ENCODE assay signal across 8 mouse cellular contexts in the genomic region with DNA sequence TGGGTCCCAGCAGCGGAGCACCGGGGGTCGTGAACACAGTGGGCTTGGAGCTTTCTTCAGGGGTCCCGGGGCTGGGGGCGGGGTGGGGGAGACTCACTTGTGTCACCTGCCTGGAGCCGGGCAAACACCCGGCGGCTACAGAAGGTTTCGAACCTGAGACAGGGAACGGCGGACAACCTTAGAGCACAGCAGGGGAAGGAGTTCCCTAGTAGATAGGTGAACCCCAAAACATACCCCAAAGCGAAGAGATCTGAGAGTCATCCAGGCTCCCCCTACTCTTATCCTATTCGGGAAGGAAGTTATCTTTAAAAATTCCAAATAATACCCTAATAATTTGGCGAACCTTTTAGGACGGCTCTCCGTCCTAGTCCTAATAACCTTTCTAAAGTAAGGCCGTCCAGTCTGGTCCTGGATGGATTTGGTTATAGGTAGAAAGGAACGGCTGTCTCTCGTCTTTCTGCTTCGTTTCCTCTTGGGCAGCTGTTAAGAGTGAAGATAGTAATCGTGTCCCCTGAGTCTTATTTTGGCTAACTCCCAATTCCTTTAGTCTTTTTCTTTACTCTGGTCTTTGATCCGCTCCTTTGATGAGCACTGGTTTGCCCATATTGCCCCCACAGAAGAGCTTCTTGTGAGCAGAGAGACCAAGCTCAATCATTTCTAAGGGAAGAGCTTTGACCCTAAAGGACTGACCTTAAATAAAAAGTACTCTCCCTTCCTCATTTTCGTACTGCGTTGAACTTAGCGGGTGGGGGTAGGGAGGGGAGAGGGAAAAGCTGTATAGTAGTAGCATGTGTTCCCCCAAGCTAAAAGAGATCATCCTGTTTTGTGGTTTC. TPM values are rescaled to one million over a fixed set of nuclear protein-coding genes. Genes with fewer than 3 reads are reported as not detected.
A peak's percentile ranks its signal among the peaks of the same experiment; 100 is the strongest.
DNase-seq lines count a peak whose midpoint lies in the region; ATAC-seq and TF ChIP-seq lines count a peak whose summit lies in the region.

No protein-coding gene starts in this region.

- WGBS in kidney, adult 2 months, result 5% methylated on average over 25 of the region's 25 CpGs
- WGBS in forebrain, embryonic 13.5 days, result 4% methylated on average over 25 of the region's 25 CpGs
- WGBS in neural tube, embryonic 12.5 days, result 3% methylated on average over 25 of the region's 25 CpGs

- DNase-seq in kidney, adult 2 months, result peak; percentile 26
- DNase-seq in kidney, postnatal 14 days, result no peak
- DNase-seq in MEL (ENCODE audit: low read depth, low spot score), result peak; percentile 70
- DNase-seq in kidney, postnatal 36 days, result peak; percentile 4 to 11
- DNase-seq in adrenal gland, adult 18-20 months (ENCODE audit: low spot score in 2 of 2), result no peak
- no peak for DNase-seq in natural killer cell, adult 2 months (ENCODE audit: low spot score in 2 of 2)

- peak overlapping the region; percentile 94 for H3K27ac ChIP-seq in kidney, adult 2 months (ENCODE audit: insufficient read depth, low read depth, low read length)
- H3K27ac ChIP-seq in MEL (ENCODE audit: control insufficient read depth, low read depth, low read length), result peak overlapping the region; percentile 90
- peak overlapping the region; percentile 92 for H3K27ac ChIP-seq in forebrain, embryonic 13.5 days
- H3K27ac ChIP-seq in neural tube, embryonic 12.5 days, result peak overlapping the region; percentile 88

- H3K4me1 ChIP-seq in kidney, adult 2 months (ENCODE audit: control insufficient read depth, insufficient read depth, low read length), result peaks cover 6% of the 10 kb centered on the region; the same call in 1 of the 2 replicates
- H3K4me1 ChIP-seq in MEL (ENCODE audit: control insufficient read depth in 1 of 2, insufficient read depth in 2 of 2, low read length in 2 of 2), result peaks cover 3 to 16% of the 10 kb centered on the region in 2 experiments
- peaks cover 23% of the 10 kb centered on the region for H3K4me1 ChIP-seq in forebrain, embryonic 13.5 days
- H3K4me1 ChIP-seq in neural tube, embryonic 12.5 days, result peaks cover 18% of the 10 kb centered on the region; the same call in 1 of the 2 replicates

- peaks cover 17% of the 10 kb centered on the region for H3K79me2 ChIP-seq in MEL (ENCODE audit: control insufficient read depth, insufficient read depth, low read length, poor library complexity)

- H3K9ac ChIP-seq in MEL (ENCODE audit: control insufficient read depth, low read depth, low read length, poor library complexity, severe bottlenecking), result peak overlapping the region; percentile 100
- peak overlapping the region; percentile 99 for H3K9ac ChIP-seq in forebrain, embryonic 13.5 days
- H3K9ac ChIP-seq in neural tube, embryonic 12.5 days, result peak overlapping the region; percentile 99

- no peak for TF ChIP-seq POLR2A in kidney, adult 2 months (IDR thresholded peaks at IDR 0.05; ENCODE audit: low read depth, low read length)
- no peak for TF ChIP-seq POLR2A in MEL (IDR thresholded peaks at IDR 0.05; ENCODE audit: control insufficient read depth in 1 of 2, insufficient read depth in 1 of 2, low read depth in 1 of 2, low read length in 2 of 2, poor library complexity in 1 of 2)

- no peak for TF ChIP-seq RAD21 in MEL (IDR thresholded peaks at IDR 0.05; ENCODE audit: low read depth, low read length)

- TF ChIP-seq EP300 in MEL (IDR thresholded peaks at IDR 0.05; ENCODE audit: low read depth in 1 of 2, low read length in 2 of 2), result peak; percentile 6 to 16; a peak in 3 of 4 replicates

- H3K36me3 ChIP-seq in kidney, adult 2 months (ENCODE audit: control insufficient read depth, insufficient read depth, low read length), result no peaks in the 10 kb centered on the region
- peaks cover 0 to 20% of the 10 kb centered on the region in 2 experiments; a peak in 2 of 4 replicates for H3K36me3 ChIP-seq in MEL (ENCODE audit: control insufficient read depth in 1 of 2, insufficient read depth in 2 of 2, low read length in 2 of 2)
- no peaks in the 10 kb centered on the region for H3K36me3 ChIP-seq in forebrain, embryonic 13.5 days (ENCODE audit: poor library complexity, severe bottlenecking)
- H3K36me3 ChIP-seq in neural tube, embryonic 12.5 days, result no peaks in the 10 kb centered on the region

- ATAC-seq in forebrain, embryonic 13.5 days, result peak; percentile 59; the same call in 1 of the 2 replicates
- ATAC-seq in neural tube, embryonic 12.5 days (ENCODE audit: low FRiP score, low read depth), result no peak; the same call in 1 of the 2 replicates

- peak overlapping the region; percentile 99 for H3K4me3 ChIP-seq in kidney, adult 2 months (ENCODE audit: insufficient read depth, low read depth, low read length)
- H3K4me3 ChIP-seq in MEL (ENCODE audit: control insufficient read depth in 1 of 2, insufficient read depth in 1 of 2, low read depth in 2 of 2, low read length in 2 of 2), result peak overlapping the region; percentile 96 to 99
- H3K4me3 ChIP-seq in forebrain, embryonic 13.5 days, result peak overlapping the region; percentile 97
- H3K4me3 ChIP-seq in neural tube, embryonic 12.5 days, result peak overlapping the region; percentile 99

- H3K27me3 ChIP-seq in kidney, adult 2 months (replicated peaks; ENCODE audit: control insufficient read depth, insufficient read depth, low read length), result peaks cover 3% of the 10 kb centered on the region
- no peaks in the 10 kb centered on the region for H3K27me3 ChIP-seq in MEL (ENCODE audit: control insufficient read depth in 1 of 2, insufficient read depth in 2 of 2, low read length in 2 of 2)
- H3K27me3 ChIP-seq in forebrain, embryonic 13.5 days, result peaks cover 9% of the 10 kb centered on the region; the same call in 1 of the 2 replicates
- no peaks in the 10 kb centered on the region for H3K27me3 ChIP-seq in neural tube, embryonic 12.5 days (replicated peaks)

- H3K9me3 ChIP-seq in MEL (replicated peaks; ENCODE audit: insufficient read depth, low read length), result no peaks in the 10 kb centered on the region
- no peaks in the 10 kb centered on the region for H3K9me3 ChIP-seq in forebrain, embryonic 13.5 days (replicated peaks)
- H3K9me3 ChIP-seq in neural tube, embryonic 12.5 days, result no peaks in the 10 kb centered on the region

- H3K4me2 ChIP-seq in forebrain, embryonic 13.5 days, result peak overlapping the region; percentile 65
- peak overlapping the region; percentile 73 for H3K4me2 ChIP-seq in neural tube, embryonic 12.5 days (replicated peaks)

- no peak for TF ChIP-seq CTCF in kidney, adult 2 months (conservative IDR thresholded peaks at IDR 0.05; ENCODE audit: insufficient read depth, insufficient read length, low read depth, low read length)
- no peak for TF ChIP-seq CTCF in MEL (IDR thresholded peaks at IDR 0.05 in 2 of 3, conservative IDR thresholded peaks at IDR 0.05 in 1 of 3; ENCODE audit: control insufficient read depth in 1 of 3, insufficient read depth in 1 of 3, low read depth in 2 of 3, low read length in 3 of 3, poor library complexity in 1 of 3, severe bottlenecking in 1 of 3)

TF ChIP-seq in MEL, 35 proteins besides CTCF, POLR2A, EP300 and RAD21 (continues in another document):
- TF ChIP-seq TCF12 (IDR thresholded peaks at IDR 0.05; ENCODE audit: low read depth, low read length) (no peak), ETS1 (IDR thresholded peaks at IDR 0.05; ENCODE audit: low read depth, low read length) (peak; percentile 46; the same call in 1 of the 2 replicates), CHD2 (IDR thresholded peaks at IDR 0.05; ENCODE audit: low read length) (peak; percentile 16; the same call in 1 of the 2 replicates), MAFK (IDR thresholded peaks at IDR 0.05; ENCODE audit: borderline replicate concordance, low read depth, low read length) (no peak), MXI1 (IDR thresholded peaks at IDR 0.05; ENCODE audit: low read depth, low read length) (no peak; the same call in 1 of the 2 replicates), KAT2A (conservative IDR thresholded peaks at IDR 0.05; ENCODE audit: low read depth, low read length) (no peak), NRF1 (IDR thresholded peaks at IDR 0.05; ENCODE audit: insufficient read depth, low read depth, low read length, poor library complexity, severe bottlenecking) (no peak), MYB (IDR thresholded peaks at IDR 0.05; ENCODE audit: low read depth, low read length) (no peak), HCFC1 (IDR thresholded peaks at IDR 0.05; ENCODE audit: low read depth, low read length) (0 out of 2 replicates have a peak, but pooled peaks have one; percentile 23), MAZ (IDR thresholded peaks at IDR 0.05; ENCODE audit: low read depth, low read length) (peak; percentile 74), ZNF384 (IDR thresholded peaks at IDR 0.05; ENCODE audit: low read depth, low read length) (no peak), POLR2AphosphoS2 (IDR thresholded peaks at IDR 0.05; ENCODE audit: low read length) (no peak), USF1 (IDR thresholded peaks at IDR 0.05; ENCODE audit: low read depth, low read length) (no peak), MAX (IDR thresholded peaks at IDR 0.05; ENCODE audit: low read length) (no peak), ELF1 (IDR thresholded peaks at IDR 0.05; ENCODE audit: low read depth, low read length) (no peak), RCOR1 (IDR thresholded peaks at IDR 0.05; ENCODE audit: low read depth, low read length) (no peak), BHLHE40 (IDR thresholded peaks at IDR 0.05; ENCODE audit: borderline replicate concordance, low read depth, low read length) (no peak), CHD1 (IDR thresholded peaks at IDR 0.05; ENCODE audit: low read depth, low read length) (no peak; the same call in 1 of the 2 replicates), SIN3A (IDR thresholded peaks at IDR 0.05; ENCODE audit: low read length) (peak; percentile 44; the same call in 1 of the 2 replicates), USF2 (IDR thresholded peaks at IDR 0.05; ENCODE audit: borderline replicate concordance in 1 of 2, insufficient read depth in 1 of 2, low read depth in 1 of 2, low read length in 2 of 2) (no peak), NELFE (IDR thresholded peaks at IDR 0.05; ENCODE audit: low read depth, low read length) (no peak; the same call in 1 of the 2 replicates), MEF2A (IDR thresholded peaks at IDR 0.05; ENCODE audit: extremely low read depth, insufficient replicate concordance, low read depth, low read length, poor library complexity, severe bottlenecking) (no peak), ZMIZ1 (IDR thresholded peaks at IDR 0.05; ENCODE audit: low read depth, low read length) (no peak), ZC3H11A (IDR thresholded peaks at IDR 0.05; ENCODE audit: low read depth, low read length) (no peak), JUND (IDR thresholded peaks at IDR 0.05; ENCODE audit: low read depth, low read length) (no peak)

RNA-seq across cellular contexts. Expression of a gene that starts 0.9 kb away (rescaled TPM):
- 28.1 and 30.0 TPM in 2 replicates for polyA plus RNA-seq in kidney, adult 2 months (2012; rRNA removed)
- total RNA-seq in MEL (2012; rRNA removed), result 6.0 and 7.5 TPM in 2 replicates
- polyA plus RNA-seq in MEL (2012; ENCODE audit: insufficient read depth in 1 of 2, insufficient read length in 2 of 2, low read depth in 1 of 2, low replicate concordance in 2 of 2, missing spikeins in 1 of 2), result 10 to 100 TPM in 1 of 2 experiments, not detected in 1; 66.8 TPM
- 48.9 and 49.7 TPM in 2 replicates for polyA plus RNA-seq in forebrain, embryonic 13.5 days (2015; fragmentation: Nextera tagmentation; extraction: Ambion mirVana)
- 82.6 and 90.0 TPM in 2 replicates for polyA plus RNA-seq in neural tube, embryonic 12.5 days (2016; fragmentation: Nextera tagmentation; extraction: Ambion mirVana)
- total RNA-seq in adrenal gland, adult 18-20 months (2021), result 10 to 100 TPM; 30.6 to 32.8 TPM

Comparison
In these comparisons a context has a peak if more than half of its experiments do, and no peak if none do; other contexts are left out.
1. DNase-seq: peak in kidney, adult 2 months (single experiment), MEL (single experiment) and kidney, postnatal 36 days (2 of 2); none in kidney, postnatal 14 days (single experiment), adrenal gland, adult 18-20 months (0 of 2) and natural killer cell, adult 2 months (0 of 2).
2. Peak in every context shown above with its lines, with median percentiles within 50 percentile points of each other: H3K27ac ChIP-seq, H3K4me3 ChIP-seq and H3K9ac ChIP-seq.